Mouse (Mus musculus): ENCODE results near the gene Phactr3. TPM values are rescaled to one million over a fixed set of nuclear protein-coding genes. Genes with fewer than 3 reads are reported as not detected.

The Phactr3 gene
- polyA plus RNA-seq, 1 experiment from 2014 or later: 3.1 TPM

GRCm38 (mm10) chr2:178123466-178123865, 4.7 kb downstream of the Phactr3 start:
- 75% methylated on average over 15 of the region's 15 CpGs for WGBS
- Histone ChIP-seq H3K4me3 (no peak overlapping the region), H3K27ac (no peak overlapping the region), H3K36me3 (no peaks in the 10 kb centered on the region), H3K9ac (no peak overlapping the region), H3K4me1 (peaks cover 27% of the 10 kb centered on the region), H3K27me3 (peaks cover 20% of the 10 kb centered on the region), H3K4me2 (replicated peaks) (no peak overlapping the region), H3K9me3 (no peaks in the 10 kb centered on the region)
- ATAC-seq (ENCODE audit: insufficient number of reproducible peaks, insufficient read depth, low FRiP score, low TSS enrichment): no peak

GRCm38 (mm10) chr2:178125427-178125826, 6.7 kb downstream of the Phactr3 start:
- Histone ChIP-seq H3K4me3 (no peak overlapping the region), H3K9ac (no peak overlapping the region), H3K27me3 (peaks cover 2% of the 10 kb centered on the region; the same call in 1 of the 2 replicates), H3K4me1 (peaks cover 23% of the 10 kb centered on the region), H3K36me3 (no peaks in the 10 kb centered on the region), H3K27ac (no peak overlapping the region), H3K9me3 (no peaks in the 10 kb centered on the region), H3K4me2 (replicated peaks) (no peak overlapping the region)
- no peak for ATAC-seq (ENCODE audit: insufficient number of reproducible peaks, insufficient read depth, low FRiP score, low TSS enrichment)
- WGBS: 61% methylated on average over 8 of the region's 8 CpGs

- ATAC-seq (ENCODE audit: insufficient number of reproducible peaks, insufficient read depth, low FRiP score, low TSS enrichment): no peak
- 91% methylated on average over 7 of the region's 7 CpGs for WGBS
Observed at GRCm38 (mm10) chr2:178126041-178126820, 7.5 kb downstream of the Phactr3 start.

GRCm38 (mm10) chr2:178128594-178128993, 9.8 kb downstream of the Phactr3 start:
- H3K4me2 ChIP-seq (replicated peaks): no peak overlapping the region
- H3K4me1 ChIP-seq: 0 out of 2 replicates have a peak, but pooled peaks cover 6% of the 10 kb centered on the region
- H3K27me3 ChIP-seq: no peaks in the 10 kb centered on the region
- H3K4me3 ChIP-seq: no peak overlapping the region
- H3K9me3 ChIP-seq: no peaks in the 10 kb centered on the region
- H3K9ac ChIP-seq: no peak overlapping the region
- no peaks in the 10 kb centered on the region for H3K36me3 ChIP-seq
- WGBS: 71% methylated on average over 5 of the region's 5 CpGs
- H3K27ac ChIP-seq: no peak overlapping the region
- no peak for ATAC-seq (ENCODE audit: insufficient number of reproducible peaks, insufficient read depth, low FRiP score, low TSS enrichment)

More at GRCm38 (mm10) chr2:178126041-178126820, 7.5 kb downstream of the Phactr3 start:
- H3K27me3 ChIP-seq: no peaks in the 10 kb centered on the region
- no peak overlapping the region for H3K4me3 ChIP-seq
- H3K9me3 ChIP-seq: no peaks in the 10 kb centered on the region
- H3K27ac ChIP-seq: no peak overlapping the region
- H3K36me3 ChIP-seq: no peaks in the 10 kb centered on the region
- no peak overlapping the region for H3K9ac ChIP-seq
- no peak overlapping the region for H3K4me2 ChIP-seq (replicated peaks)
- H3K4me1 ChIP-seq: peaks cover 21% of the 10 kb centered on the region

- H3K9me3 ChIP-seq: no peaks in the 10 kb centered on the region
- H3K4me1 ChIP-seq: 0 out of 2 replicates have a peak, but pooled peaks cover 6% of the 10 kb centered on the region
- no peaks in the 10 kb centered on the region for H3K36me3 ChIP-seq
- H3K9ac ChIP-seq: no peak overlapping the region
- no peak overlapping the region for H3K4me2 ChIP-seq (replicated peaks)
- 0 out of 2 replicates have a peak overlapping the region, but pooled peaks have one; percentile 17 for H3K27ac ChIP-seq
- H3K27me3 ChIP-seq: no peaks in the 10 kb centered on the region
- ATAC-seq (ENCODE audit: insufficient number of reproducible peaks, insufficient read depth, low FRiP score, low TSS enrichment): no peak
- no peak overlapping the region for H3K4me3 ChIP-seq
- WGBS: 59% methylated on average over 4 of the region's 4 CpGs
Observed at GRCm38 (mm10) chr2:178129161-178129560, 10.4 kb downstream of the Phactr3 start.

- Histone ChIP-seq H3K27ac (no peak overlapping the region), H3K4me1 (0 out of 2 replicates have a peak, but pooled peaks cover 6% of the 10 kb centered on the region), H3K9me3 (no peaks in the 10 kb centered on the region), H3K27me3 (no peaks in the 10 kb centered on the region), H3K4me2 (replicated peaks) (no peak overlapping the region), H3K9ac (no peak overlapping the region), H3K4me3 (no peak overlapping the region), H3K36me3 (no peaks in the 10 kb centered on the region)
- 80% methylated on average over 2 of the region's 2 CpGs for WGBS
- ATAC-seq (ENCODE audit: insufficient number of reproducible peaks, insufficient read depth, low FRiP score, low TSS enrichment): no peak
Observed at GRCm38 (mm10) chr2:178129676-178130075, 10.9 kb downstream of the Phactr3 start.

GRCm38 (mm10) chr2:178130536-178130935, 11.8 kb downstream of the Phactr3 start:
- H3K27ac ChIP-seq: no peak overlapping the region
- H3K4me2 ChIP-seq (replicated peaks): no peak overlapping the region
- 82% methylated on average over 5 of the region's 5 CpGs for WGBS
- H3K4me1 ChIP-seq: 0 out of 2 replicates have a peak, but pooled peaks cover 6% of the 10 kb centered on the region
- no peaks in the 10 kb centered on the region for H3K36me3 ChIP-seq
- no peak overlapping the region for H3K4me3 ChIP-seq
- no peak overlapping the region for H3K9ac ChIP-seq
- no peak for ATAC-seq (ENCODE audit: insufficient number of reproducible peaks, insufficient read depth, low FRiP score, low TSS enrichment)
- no peaks in the 10 kb centered on the region for H3K9me3 ChIP-seq
- no peaks in the 10 kb centered on the region for H3K27me3 ChIP-seq

GRCm38 (mm10) chr2:178131011-178131410, 12.2 kb downstream of the Phactr3 start:
- Histone ChIP-seq H3K27ac (no peak overlapping the region), H3K36me3 (no peaks in the 10 kb centered on the region), H3K4me2 (replicated peaks) (no peak overlapping the region), H3K27me3 (no peaks in the 10 kb centered on the region), H3K9ac (no peak overlapping the region), H3K9me3 (no peaks in the 10 kb centered on the region), H3K4me1 (0 out of 2 replicates have a peak, but pooled peaks cover 6% of the 10 kb centered on the region), H3K4me3 (no peak overlapping the region)
- no peak for ATAC-seq (ENCODE audit: insufficient number of reproducible peaks, insufficient read depth, low FRiP score, low TSS enrichment)
- 78% methylated on average over 5 of the region's 5 CpGs for WGBS

- Histone ChIP-seq H3K27me3 (no peaks in the 10 kb centered on the region), H3K4me3 (no peak overlapping the region), H3K27ac (no peak overlapping the region), H3K9ac (no peak overlapping the region), H3K4me1 (0 out of 2 replicates have a peak, but pooled peaks cover 6% of the 10 kb centered on the region), H3K9me3 (no peaks in the 10 kb centered on the region), H3K4me2 (replicated peaks) (no peak overlapping the region), H3K36me3 (no peaks in the 10 kb centered on the region)
- 86% methylated on average over 5 of the region's 5 CpGs for whole genome bisulfite sequencing
- ATAC-seq (ENCODE audit: insufficient number of reproducible peaks, insufficient read depth, low FRiP score, low TSS enrichment): no peak
Observed at GRCm38 (mm10) chr2:178131606-178132365, 13.0 kb downstream of the Phactr3 start.

GRCm38 (mm10) chr2:178135713-178136112, 16.9 kb downstream of the Phactr3 start:
- Histone ChIP-seq H3K27me3 (peaks cover under 1% of the 10 kb centered on the region; the same call in 1 of the 2 replicates), H3K4me3 (no peak overlapping the region), H3K36me3 (no peaks in the 10 kb centered on the region), H3K4me2 (replicated peaks) (no peak overlapping the region), H3K9ac (no peak overlapping the region), H3K4me1 (no peaks in the 10 kb centered on the region), H3K27ac (no peak overlapping the region), H3K9me3 (no peaks in the 10 kb centered on the region)
- ATAC-seq (ENCODE audit: insufficient number of reproducible peaks, insufficient read depth, low FRiP score, low TSS enrichment): no peak
- WGBS: 35% methylated on average over 4 of the region's 4 CpGs

GRCm38 (mm10) chr2:178137518-178137917, 18.7 kb downstream of the Phactr3 start:
- peaks cover 3% of the 10 kb centered on the region for H3K4me1 ChIP-seq
- no peak overlapping the region for H3K27ac ChIP-seq
- no peaks in the 10 kb centered on the region for H3K9me3 ChIP-seq
- H3K27me3 ChIP-seq: peaks cover 17% of the 10 kb centered on the region
- H3K4me2 ChIP-seq (replicated peaks): no peak overlapping the region
- no peak overlapping the region for H3K9ac ChIP-seq
- ATAC-seq (ENCODE audit: insufficient number of reproducible peaks, insufficient read depth, low FRiP score, low TSS enrichment): no peak
- H3K4me3 ChIP-seq: no peak overlapping the region
- WGBS: 5% methylated on average over 3 of the region's 3 CpGs
- H3K36me3 ChIP-seq: no peaks in the 10 kb centered on the region

All from embryonic facial prominence, embryonic 12.5 days (tissue).